Mouse (Mus musculus) adrenal gland, adult 2 months (tissue): ENCODE results near the gene Tmem131. TPM values are rescaled to one million over a fixed set of nuclear protein-coding genes. Genes with fewer than 3 reads are reported as not detected.
"Not testable (repeated sequence)": the region's sequence is repeated elsewhere in the genome, so short reads cannot be mapped to it uniquely, and the experiment has no call there.

ENCODE experiments used
- DNase-seq: peaks from one replicate; pipeline ENCODE4 v3.0.0; 2021
- polyA plus RNA-seq: library from polyadenylated mRNA; depleted of rRNA; stranded (reverse); fragments of >200 nt; gene quantifications from 2 replicates; pipeline ENCODE4 v1.2.3, GENCODE M21; 2012
- total RNA-seq, 2 experiments: library from RNA; stranded (reverse); gene quantifications; 2 replicates each; pipeline ENCODE4 v1.2.3; 2021

Tmem131 gene
- total and polyA plus RNA-seq, 3 experiments: 17.8 to 51.0 (median 38.8) TPM

DNA sequence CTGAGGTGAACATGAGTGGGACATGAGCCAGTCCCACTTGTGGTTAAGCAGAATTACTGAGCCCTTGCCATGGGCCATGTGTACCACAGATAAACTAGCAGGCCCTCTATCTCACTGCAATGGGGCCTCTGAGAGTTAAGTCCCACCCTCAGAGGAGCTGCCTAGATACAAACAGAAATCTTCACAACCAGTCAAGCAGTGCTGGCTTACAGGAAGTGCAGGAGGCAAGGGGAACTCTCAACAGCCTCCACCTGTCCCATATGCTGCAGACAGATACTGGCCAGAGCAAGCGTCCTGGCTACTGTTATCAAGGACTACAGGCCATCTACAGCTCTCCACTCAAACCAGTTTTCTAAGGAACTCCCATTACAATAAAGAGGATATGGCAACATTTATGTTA, 23.7 kb downstream of the Tmem131 start:
- no peak for DNase-seq

DNA sequence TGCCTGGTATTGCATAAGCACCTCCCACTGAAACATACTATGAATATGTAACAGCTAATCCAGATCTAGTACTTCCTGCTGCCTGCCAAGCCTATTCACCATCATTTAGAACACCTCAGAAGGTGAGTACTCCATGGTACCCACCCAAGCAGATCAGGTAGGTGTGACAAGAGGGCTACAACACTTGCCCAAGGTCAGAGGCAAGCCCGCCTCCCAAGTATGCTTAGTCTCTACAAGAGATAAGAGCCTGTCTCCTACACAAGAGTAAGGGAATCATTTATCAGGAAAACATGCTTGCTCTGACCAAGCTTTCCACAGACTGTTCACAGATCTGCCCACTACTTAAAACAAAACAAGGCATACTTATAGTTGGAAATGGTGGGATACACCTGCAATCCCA, 26.0 kb downstream of the Tmem131 start:
- no peak for DNase-seq

GRCm38 (mm10) chr1:36915200-36915580, 28.3 kb downstream of the Tmem131 start:
- no peak for DNase-seq

- DNase-seq: peak; percentile 37
Measured at GRCm38 (mm10) chr1:36914455-36915199, 28.8 kb downstream of the Tmem131 start.

DNA sequence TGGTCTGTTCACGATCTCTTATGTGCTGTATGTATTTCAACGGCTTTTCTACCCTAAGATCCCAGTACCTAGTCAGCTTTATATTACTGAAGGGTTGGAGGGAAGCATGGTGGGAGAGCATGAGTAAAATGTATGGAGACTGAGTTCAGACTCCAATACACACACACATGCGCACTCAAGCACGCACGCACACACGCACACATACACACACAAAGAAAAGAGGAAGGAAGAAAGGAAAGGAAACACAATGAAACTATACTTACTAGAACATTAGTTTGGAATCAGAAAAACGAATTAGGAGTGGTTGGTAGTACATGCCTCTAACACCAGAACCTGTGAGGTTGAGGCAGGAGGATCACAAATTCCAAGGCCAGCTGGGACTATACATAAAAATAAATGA, 29.7 kb downstream of the Tmem131 start:
- DNase-seq: no peak

DNA sequence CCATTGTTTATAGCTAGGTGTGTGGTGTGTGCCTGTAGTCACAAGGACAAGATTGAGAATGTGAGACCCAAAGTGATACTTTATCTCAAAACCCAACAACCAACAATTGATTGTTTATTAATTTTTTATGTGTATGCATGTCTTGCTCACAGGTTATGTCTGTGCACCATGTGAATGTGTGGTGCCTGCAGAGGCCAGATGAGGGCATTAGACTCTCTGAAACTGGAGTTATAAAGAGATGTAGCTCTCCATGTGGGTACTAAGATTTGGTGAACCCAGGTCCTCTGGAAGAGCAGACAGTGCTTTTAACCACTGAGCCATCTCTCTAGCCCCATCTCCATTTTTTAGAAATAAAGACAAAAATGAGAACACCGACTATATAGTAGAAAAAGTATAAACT, 31.2 kb downstream of the Tmem131 start:
- no peak for DNase-seq

- DNase-seq: no peak
Measured at GRCm38 (mm10) chr1:36911603-36912002, 31.9 kb downstream of the Tmem131 start.

- no peak for DNase-seq
Measured at GRCm38 (mm10) chr1:36910397-36910796, 33.1 kb downstream of the Tmem131 start.

- DNase-seq: not testable (repeated sequence)
Measured at GRCm38 (mm10) chr1:36909965-36910364, 33.5 kb downstream of the Tmem131 start.

DNA sequence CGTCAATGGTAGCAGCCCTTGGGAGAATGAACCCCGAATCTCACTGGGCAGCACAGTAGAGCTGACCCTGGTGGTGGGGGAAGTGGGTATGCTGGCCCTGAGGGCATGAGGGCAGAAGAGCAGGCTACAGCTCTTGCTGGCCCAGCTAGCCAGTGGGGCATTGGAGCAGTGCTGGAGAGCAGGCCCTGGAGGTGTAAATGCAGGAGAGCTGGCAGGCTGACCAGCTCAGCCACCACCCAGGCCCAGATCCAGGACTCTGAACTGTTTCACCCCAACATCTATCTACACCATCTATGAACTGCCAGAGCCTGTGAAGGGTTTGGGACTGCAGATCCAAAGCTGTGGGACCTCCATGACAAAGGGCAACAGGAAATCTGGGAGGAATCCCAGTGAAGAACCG, 38.2 kb downstream of the Tmem131 start:
- no peak for DNase-seq

- no peak for DNase-seq
Measured at GRCm38 (mm10) chr1:36904489-36904888, 39.0 kb downstream of the Tmem131 start.

DNA sequence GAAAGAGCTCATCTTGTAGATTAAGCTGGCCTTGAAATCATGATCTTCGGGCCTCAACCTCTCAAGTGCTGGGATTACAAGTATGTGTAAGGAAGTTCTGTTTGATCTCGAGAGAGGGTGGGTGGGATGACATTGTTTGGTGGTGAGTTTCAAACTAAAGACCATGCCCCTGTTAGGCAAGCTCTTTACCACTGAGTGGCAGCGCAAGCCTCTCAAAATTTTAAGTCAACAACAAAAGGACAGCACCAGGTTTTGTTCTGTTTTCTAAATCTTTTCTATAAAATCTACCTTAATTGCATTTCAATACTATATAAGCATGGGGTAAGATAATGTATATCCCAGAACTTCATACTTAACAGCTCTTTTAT, 39.4 kb downstream of the Tmem131 start:
- no peak for DNase-seq

- peak; percentile 57 for DNase-seq
Measured at GRCm38 (mm10) chr1:36903376-36904083, 39.9 kb downstream of the Tmem131 start.

DNA sequence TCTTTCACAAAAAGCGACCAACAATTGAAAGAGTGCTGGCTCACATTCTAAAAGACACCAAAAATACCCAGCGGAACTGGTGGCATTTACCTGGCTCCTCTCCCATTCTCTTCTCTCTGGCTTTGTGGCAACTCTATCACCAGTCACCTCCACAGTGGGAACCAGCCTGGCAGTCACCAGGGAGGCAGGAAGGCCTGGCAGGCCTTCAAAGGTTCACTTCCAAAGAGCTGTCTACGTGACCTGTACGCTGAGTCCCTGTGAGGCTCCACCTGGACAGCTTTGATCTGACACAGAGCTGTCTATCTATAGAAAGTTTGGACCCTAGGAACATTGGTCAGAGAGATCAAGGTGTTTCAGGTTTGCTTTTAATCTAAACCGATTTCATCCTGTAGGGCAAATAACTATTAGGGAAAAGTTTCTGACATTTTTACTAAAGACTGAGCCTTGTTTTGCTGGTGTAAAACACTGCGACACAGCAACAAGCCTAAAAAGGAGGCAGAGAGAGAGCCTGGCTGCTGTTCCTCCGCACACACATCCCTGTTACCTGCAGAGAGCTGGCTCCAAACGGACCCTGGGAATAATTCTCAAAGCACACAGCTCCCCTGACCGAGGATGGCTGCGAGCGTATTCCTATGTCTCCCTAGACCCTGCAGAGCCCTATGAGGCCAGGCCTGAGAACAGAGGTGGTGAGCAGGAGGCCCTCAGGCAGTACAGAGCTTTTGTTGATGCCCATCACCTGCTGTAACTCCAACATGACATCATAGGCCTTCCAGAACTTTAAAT, 40.7 kb downstream of the Tmem131 start:
- no peak for DNase-seq

- DNase-seq: no peak
Measured at GRCm38 (mm10) chr1:36899622-36900021, 43.8 kb downstream of the Tmem131 start.

- DNase-seq: no peak
Measured at GRCm38 (mm10) chr1:36896423-36896822, 47.0 kb downstream of the Tmem131 start.

- no peak for DNase-seq
Measured at GRCm38 (mm10) chr1:36895452-36895851, 48.0 kb downstream of the Tmem131 start.

- no peak for DNase-seq
Measured at GRCm38 (mm10) chr1:36894136-36894535, 49.3 kb downstream of the Tmem131 start.

- not testable (repeated sequence) for DNase-seq
Measured at GRCm38 (mm10) chr1:36893720-36894119, 49.7 kb downstream of the Tmem131 start.

DNA sequence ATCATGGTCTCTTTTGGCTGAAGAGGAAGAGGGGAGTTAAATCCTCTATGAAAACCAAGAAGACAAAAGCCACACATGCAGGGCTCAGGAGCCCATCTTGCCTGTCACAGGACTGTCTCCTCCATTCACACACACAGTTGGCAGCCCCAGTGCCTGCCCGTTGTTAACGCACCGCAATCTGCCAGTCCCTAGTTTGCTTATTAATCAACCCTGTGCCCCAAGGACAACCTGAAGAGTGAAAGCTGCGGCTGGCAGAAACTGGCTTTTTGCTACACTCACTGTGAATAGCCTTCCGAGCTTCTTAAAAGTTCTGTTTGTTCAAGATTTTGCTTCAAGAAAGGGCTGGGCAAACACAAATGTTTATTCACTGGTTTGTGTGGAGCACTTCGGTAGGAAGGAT, 50.3 kb downstream of the Tmem131 start:
- peak; percentile 62 for DNase-seq

DNA sequence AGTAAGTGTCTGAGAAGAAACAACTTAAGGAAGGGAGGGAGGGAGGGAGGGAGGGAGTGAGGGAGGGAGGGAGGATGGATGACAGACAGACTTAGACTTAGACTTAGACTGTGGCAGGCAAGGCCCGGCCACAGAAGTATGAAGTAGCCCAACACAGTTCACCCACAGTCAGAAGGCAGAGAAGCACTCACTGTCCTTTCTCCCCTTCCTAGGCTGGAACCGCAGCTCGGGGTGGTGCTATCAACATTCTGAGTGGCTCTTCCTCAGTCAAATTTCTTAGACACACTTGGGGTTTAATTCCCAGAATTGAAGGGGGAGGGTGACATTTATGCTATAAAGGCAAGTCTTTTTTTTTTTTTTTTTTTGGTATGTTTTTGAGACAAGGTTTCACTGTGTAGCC, 51.0 kb downstream of the Tmem131 start:
- no peak for DNase-seq

- DNase-seq: no peak
Measured at GRCm38 (mm10) chr1:36889016-36889415, 54.5 kb downstream of the Tmem131 start.

- DNase-seq: no peak
Measured at GRCm38 (mm10) chr1:36887172-36887571, 56.3 kb downstream of the Tmem131 start.
